Mouse (Mus musculus) midbrain, embryonic 14.5 days (tissue): ENCODE data around the gene Ctnna3. TPM values are rescaled to one million over a fixed set of nuclear protein-coding genes. Genes with fewer than 3 reads are reported as not detected.

Experiments used
- ATAC-seq: fragments of 200-750 bp; cut with Nextera tagmentation; 2 replicates; pipeline ENCODE4 v1.8.0; 2017; ENCODE audit warnings: moderate number of reproducible peaks, moderate library complexity; ENCODE audit not compliant: low FRiP score, low TSS enrichment
- DNase-seq: peaks from one replicate; pipeline ENCODE4 v3.0.0-alpha.2; 2015
- H3K27ac ChIP-seq: fragments of 300-500 bp; sonication (generic); replicated peaks from 2 replicates; pipeline ENCODE4 v1.5.1; 2014; ENCODE audit warnings: mild to moderate bottlenecking, low read depth, low read length, moderate library complexity
- H3K27me3 ChIP-seq: fragments of 300-500 bp; sonication (generic); 2 replicates; pipeline ENCODE4 v1.6.1; 2014; ENCODE audit warnings: low read length, control low read depth, mixed read lengths; ENCODE audit not compliant: control insufficient read depth, insufficient read depth
- H3K36me3 ChIP-seq: fragments of 300-500 bp; sonication (generic); 2 replicates; pipeline ENCODE4 v1.6.1; 2014; ENCODE audit warnings: low read length, control low read depth; ENCODE audit not compliant: control insufficient read depth, insufficient read depth
- H3K4me1 ChIP-seq: fragments of 300-500 bp; sonication (generic); 2 replicates; pipeline ENCODE4 v1.6.1; 2014; ENCODE audit warnings: mild to moderate bottlenecking, antibody characterized with exemption, low read length, control low read depth; ENCODE audit not compliant: control insufficient read depth, insufficient read depth
- H3K4me2 ChIP-seq: fragments of 300-500 bp; sonication (generic); 2 replicates; pipeline ENCODE4 v1.6.1; 2014; ENCODE audit warnings: mild to moderate bottlenecking, low read length, moderate library complexity
- H3K4me3 ChIP-seq: fragments of 300-500 bp; sonication (generic); replicated peaks from 2 replicates; pipeline ENCODE4 v1.5.1; 2014; ENCODE audit warnings: low read depth, low read length
- H3K9ac ChIP-seq: fragments of 300-500 bp; sonication (generic); replicated peaks from 2 replicates; pipeline ENCODE4 v1.6.1; 2014; ENCODE audit warnings: mild to moderate bottlenecking, low read length, moderate library complexity
- H3K9me3 ChIP-seq: fragments of 300-500 bp; sonication (generic); 2 replicates; pipeline ENCODE4 v1.6.1; 2016; ENCODE audit warnings: low read length, control low read depth, mixed read lengths; ENCODE audit not compliant: control insufficient read depth
- WGBS: fragments of 180-500 bp; shearing (Covaris S2); extraction: QIAGEN DNeasy Blood & Tissue Kit; methylation state at CpG from one replicate; pipeline ENCODE4 v1.1.7; 2014; 5-methylcytosine and 5-hydroxymethylcytosine counted together
- polyA plus RNA-seq: library from polyadenylated mRNA; unstranded; fragments of >200 nt; fragmentation: Nextera tagmentation; extraction: Ambion mirVana; gene quantifications from 2 replicates; pipeline ENCODE4 v1.2.1, GENCODE M21; 2014

Ctnna3 gene
- polyA plus RNA-seq, 1 experiment from 2014 or later = 1.1 TPM

DNA sequence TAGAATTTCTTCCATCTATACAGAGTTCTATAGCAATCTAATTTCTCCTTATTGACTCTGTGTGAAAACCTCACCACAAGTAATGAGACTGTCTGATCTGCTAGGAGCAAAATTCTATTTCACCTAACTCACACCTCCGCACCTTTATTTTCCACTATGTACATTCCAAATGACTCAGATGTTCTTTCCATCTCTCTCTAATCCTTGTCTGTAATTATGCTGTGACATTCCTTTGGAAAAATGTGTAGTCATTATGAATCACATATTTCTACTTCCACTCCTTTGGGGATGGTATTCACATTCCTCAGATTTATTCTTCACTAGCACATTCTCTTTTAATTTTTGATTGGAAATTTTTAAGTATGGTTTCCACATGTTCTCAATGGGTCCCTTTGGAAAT is 1406.4 kb downstream of the Ctnna3 start:
- no peaks in the 10 kb centered on the region for H3K36me3 ChIP-seq
- no peak overlapping the region for H3K27ac ChIP-seq
- no peaks in the 10 kb centered on the region for H3K4me1 ChIP-seq
- no peaks in the 10 kb centered on the region; the same call in 1 of the 2 replicates for H3K9me3 ChIP-seq
- H3K9ac ChIP-seq = no peak overlapping the region
- 98% methylated on average over 1 of the region's 1 CpGs for WGBS
- no peak overlapping the region for H3K4me2 ChIP-seq
- no peak for ATAC-seq
- no peak for DNase-seq
- no peaks in the 10 kb centered on the region for H3K27me3 ChIP-seq
- no peak overlapping the region for H3K4me3 ChIP-seq

DNA sequence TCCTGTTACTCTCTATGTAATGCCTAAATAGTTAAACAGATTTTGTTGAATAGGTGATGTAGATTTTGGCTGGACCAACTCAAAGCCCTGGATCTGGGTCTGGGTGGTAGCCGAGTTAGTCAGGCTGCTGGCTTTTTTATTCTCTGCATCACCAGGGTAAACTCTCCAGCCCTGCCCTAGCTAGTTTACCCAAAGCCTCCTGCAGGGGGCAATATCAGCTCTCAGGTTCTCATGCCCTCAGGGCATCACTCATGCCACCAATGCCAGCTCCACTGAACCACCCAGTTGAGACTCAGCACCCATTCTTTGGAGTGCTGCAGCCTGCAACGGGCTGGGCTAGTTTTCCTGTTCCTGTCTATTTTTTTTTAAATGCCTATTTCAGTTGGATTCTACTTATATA is 1431.5 kb downstream of the Ctnna3 start:
- no peak for ATAC-seq

GRCm38 (mm10) chr10:64870888-64871287 is 1441.0 kb downstream of the Ctnna3 start:
- Histone ChIP-seq H3K27me3 (no peaks in the 10 kb centered on the region), H3K4me2 (no peak overlapping the region), H3K4me1 (no peaks in the 10 kb centered on the region), H3K9ac (no peak overlapping the region), H3K4me3 (no peak overlapping the region), H3K27ac (no peak overlapping the region), H3K36me3 (no peaks in the 10 kb centered on the region), H3K9me3 (no peaks in the 10 kb centered on the region)
- DNase-seq (no peak), ATAC-seq (no peak)
- 72% methylated on average over 3 of the region's 3 CpGs for WGBS

More for the DNA sequence above, 1431.5 kb downstream of the Ctnna3 start:
- H3K9ac ChIP-seq = no peak overlapping the region
- no peak overlapping the region for H3K27ac ChIP-seq
- no peak overlapping the region for H3K4me2 ChIP-seq
- H3K27me3 ChIP-seq = no peaks in the 10 kb centered on the region
- no peaks in the 10 kb centered on the region for H3K9me3 ChIP-seq
- no peaks in the 10 kb centered on the region for H3K36me3 ChIP-seq
- no peak overlapping the region for H3K4me3 ChIP-seq
- no peaks in the 10 kb centered on the region for H3K4me1 ChIP-seq
- WGBS = 86% methylated on average over 2 of the region's 2 CpGs
- DNase-seq = peak; percentile 23

GRCm38 (mm10) chr10:64876506-64876905 is 1446.6 kb downstream of the Ctnna3 start:
- DNase-seq = no peak
- H3K27me3 ChIP-seq = no peaks in the 10 kb centered on the region
- no peak overlapping the region for H3K9ac ChIP-seq
- H3K36me3 ChIP-seq = no peaks in the 10 kb centered on the region
- H3K4me1 ChIP-seq = no peaks in the 10 kb centered on the region
- no peak overlapping the region for H3K4me3 ChIP-seq
- ATAC-seq = no peak
- H3K27ac ChIP-seq = no peak overlapping the region
- no peaks in the 10 kb centered on the region for H3K9me3 ChIP-seq
- WGBS = 81% methylated on average over 2 of the region's 2 CpGs
- H3K4me2 ChIP-seq = no peak overlapping the region

DNA sequence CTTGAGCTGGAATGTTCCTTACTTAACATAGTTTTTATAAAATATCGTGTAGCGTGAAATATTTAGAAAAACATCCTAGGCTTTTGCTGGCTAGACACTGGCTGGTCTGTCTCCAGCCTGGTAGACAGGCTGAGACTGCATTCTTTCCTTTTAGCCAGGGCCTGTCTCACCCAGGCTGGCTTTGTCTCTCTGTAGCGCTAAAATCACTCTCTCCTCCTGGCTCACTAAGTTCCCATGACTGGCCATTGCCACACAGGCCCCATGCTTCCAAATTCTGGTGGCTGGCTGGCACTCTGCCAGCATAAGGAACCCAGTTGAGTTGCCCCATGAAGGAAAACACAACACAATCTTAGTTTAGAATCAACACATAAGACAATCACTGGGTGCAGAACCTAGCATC is 1450.0 kb downstream of the Ctnna3 start:
- Histone ChIP-seq H3K4me2 (no peak overlapping the region), H3K4me1 (no peaks in the 10 kb centered on the region), H3K9me3 (no peaks in the 10 kb centered on the region), H3K27ac (no peak overlapping the region), H3K27me3 (no peaks in the 10 kb centered on the region), H3K9ac (no peak overlapping the region), H3K4me3 (no peak overlapping the region), H3K36me3 (no peaks in the 10 kb centered on the region)
- no peak for DNase-seq
- no peak for ATAC-seq
- WGBS = 70% methylated on average over 3 of the region's 3 CpGs

DNA sequence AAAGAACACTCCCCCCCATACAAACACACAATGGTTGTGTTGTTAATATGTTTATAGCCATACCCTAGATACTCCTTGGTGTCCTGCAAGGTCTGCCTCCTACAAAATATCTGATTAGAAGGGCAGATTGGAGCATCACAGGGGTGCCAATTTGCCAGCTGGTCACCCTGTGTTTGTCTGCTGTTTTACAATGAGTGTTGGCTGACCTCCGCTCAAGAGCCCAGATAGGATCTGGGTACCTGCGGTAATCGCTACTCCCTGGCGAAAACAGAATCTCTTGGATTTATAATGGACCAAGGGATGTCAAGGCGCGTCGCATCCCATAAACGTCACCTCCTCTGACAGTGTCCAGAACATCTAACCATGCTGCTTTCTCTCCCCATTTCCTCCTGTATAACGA is 1457.0 kb downstream of the Ctnna3 start:
- ATAC-seq = no peak
- H3K4me3 ChIP-seq = no peak overlapping the region
- 76% methylated on average over 9 of the region's 9 CpGs for WGBS
- no peaks in the 10 kb centered on the region for H3K27me3 ChIP-seq
- H3K36me3 ChIP-seq = no peaks in the 10 kb centered on the region
- no peak for DNase-seq
- H3K4me2 ChIP-seq = no peak overlapping the region
- no peak overlapping the region for H3K27ac ChIP-seq
- H3K4me1 ChIP-seq = no peaks in the 10 kb centered on the region
- H3K9me3 ChIP-seq = no peaks in the 10 kb centered on the region
- no peak overlapping the region for H3K9ac ChIP-seq

GRCm38 (mm10) chr10:64892458-64892857 is 1462.6 kb downstream of the Ctnna3 start:
- DNase-seq = no peak
- Histone ChIP-seq H3K9ac (no peak overlapping the region), H3K4me2 (no peak overlapping the region), H3K27me3 (no peaks in the 10 kb centered on the region), H3K27ac (no peak overlapping the region), H3K4me3 (no peak overlapping the region), H3K36me3 (no peaks in the 10 kb centered on the region), H3K4me1 (no peaks in the 10 kb centered on the region), H3K9me3 (no peaks in the 10 kb centered on the region)
- no peak for ATAC-seq

GRCm38 (mm10) chr10:64898739-64899138 is 1468.8 kb downstream of the Ctnna3 start:
- WGBS = 85% methylated on average over 1 of the region's 1 CpGs
- Histone ChIP-seq H3K4me1 (no peaks in the 10 kb centered on the region), H3K9ac (no peak overlapping the region), H3K4me3 (no peak overlapping the region), H3K9me3 (no peaks in the 10 kb centered on the region), H3K36me3 (no peaks in the 10 kb centered on the region), H3K4me2 (no peak overlapping the region), H3K27me3 (no peaks in the 10 kb centered on the region), H3K27ac (no peak overlapping the region)
- ATAC-seq (no peak), DNase-seq (no peak)

- H3K9ac ChIP-seq = no peak overlapping the region
- ATAC-seq (no peak), DNase-seq (no peak)
- no peak overlapping the region for H3K27ac ChIP-seq
- no peaks in the 10 kb centered on the region for H3K9me3 ChIP-seq
- no peaks in the 10 kb centered on the region for H3K27me3 ChIP-seq
- H3K36me3 ChIP-seq = no peaks in the 10 kb centered on the region
- WGBS = 88% methylated on average over 3 of the region's 3 CpGs
- H3K4me2 ChIP-seq = no peak overlapping the region
- no peak overlapping the region for H3K4me3 ChIP-seq
- no peaks in the 10 kb centered on the region for H3K4me1 ChIP-seq
Measured at GRCm38 (mm10) chr10:64901726-64902125, 1471.8 kb downstream of the Ctnna3 start.
